Mouse (Mus musculus): Measurements from ENCODE around the gene Calml4.
"Not testable (repeated sequence)": the region's sequence is repeated elsewhere in the genome, so short reads cannot be mapped to it uniquely, and the experiment has no call there.

Gene Calml4

DNA sequence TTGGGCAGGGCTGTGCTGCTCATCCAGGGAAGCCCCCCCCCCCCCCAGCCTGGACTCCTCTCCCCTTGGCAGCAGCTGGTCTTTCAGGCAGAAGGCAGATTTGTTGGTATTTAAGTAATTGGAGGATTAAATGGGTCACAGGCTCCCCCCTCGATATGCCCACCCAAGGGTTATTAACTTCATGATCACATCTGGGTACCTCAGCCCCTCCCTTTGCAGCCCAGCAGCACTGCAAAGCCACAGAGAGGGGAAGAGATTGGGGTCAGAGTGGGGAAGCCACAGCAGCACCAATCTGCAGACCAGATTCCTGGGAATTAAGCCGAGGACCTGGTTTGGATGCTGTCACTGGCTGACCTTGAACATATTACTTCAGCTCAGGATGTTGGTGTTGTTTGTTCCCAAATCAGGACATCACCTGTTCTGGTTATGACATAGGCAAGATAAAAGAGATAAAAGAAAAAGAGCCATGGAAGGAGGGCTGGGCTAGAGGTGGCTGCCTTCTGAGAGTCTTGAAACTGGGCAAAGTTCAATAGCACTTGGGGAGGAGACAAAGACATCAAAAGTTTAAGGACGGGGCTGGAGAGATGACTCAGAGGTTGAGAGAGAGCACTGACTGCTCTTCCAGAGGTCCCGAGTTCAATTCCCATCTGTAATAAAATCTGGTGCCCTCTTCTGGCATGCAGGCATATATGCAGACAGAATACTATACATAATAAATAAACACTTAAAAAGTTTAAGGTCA, 22.0 kb upstream of the Calml4 start:
- DNase-seq (ENCODE audit: low spot score in 2 of 2) = no peak

DNA sequence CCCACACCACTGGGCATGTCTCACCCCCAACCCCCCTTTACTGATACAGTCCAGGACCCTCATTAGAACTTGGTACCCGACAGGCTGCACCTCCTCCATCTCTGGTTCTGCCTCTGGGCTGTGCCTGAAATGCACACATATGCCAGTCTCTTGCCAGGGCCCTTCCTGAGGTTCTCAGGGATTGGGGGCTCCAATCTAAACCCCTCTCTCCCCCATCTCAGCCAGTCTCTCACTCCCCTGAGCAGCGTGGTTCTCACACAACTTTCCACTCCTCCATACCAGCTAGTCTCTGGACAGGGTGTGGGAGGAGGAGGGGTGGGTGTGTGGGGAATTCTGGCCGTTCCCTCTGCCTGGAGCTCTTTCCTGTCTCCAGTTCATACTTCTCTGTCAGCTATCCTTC, 20.3 kb upstream of the Calml4 start:
- no peak for DNase-seq (ENCODE audit: low spot score in 2 of 2)

DNA sequence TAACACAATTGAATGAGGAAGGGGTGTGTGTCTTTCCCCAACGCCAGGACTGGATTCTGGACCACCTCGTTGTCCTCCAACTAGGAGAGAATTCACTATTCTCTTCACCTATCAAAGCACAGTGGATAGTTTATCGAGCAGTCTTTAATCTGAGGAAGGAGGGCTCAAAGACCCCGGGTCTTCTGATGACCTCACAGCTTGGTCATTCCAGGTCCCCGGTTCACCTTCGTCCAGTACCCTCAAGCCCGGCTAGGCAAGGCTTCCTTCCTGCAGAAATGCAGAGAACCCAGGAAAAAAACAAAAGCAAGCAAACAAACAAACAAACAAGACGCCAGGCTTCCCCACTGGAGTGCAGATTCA, 19.8 kb upstream of the Calml4 start:
- DNase-seq (ENCODE audit: low spot score in 2 of 2) = no peak

DNA sequence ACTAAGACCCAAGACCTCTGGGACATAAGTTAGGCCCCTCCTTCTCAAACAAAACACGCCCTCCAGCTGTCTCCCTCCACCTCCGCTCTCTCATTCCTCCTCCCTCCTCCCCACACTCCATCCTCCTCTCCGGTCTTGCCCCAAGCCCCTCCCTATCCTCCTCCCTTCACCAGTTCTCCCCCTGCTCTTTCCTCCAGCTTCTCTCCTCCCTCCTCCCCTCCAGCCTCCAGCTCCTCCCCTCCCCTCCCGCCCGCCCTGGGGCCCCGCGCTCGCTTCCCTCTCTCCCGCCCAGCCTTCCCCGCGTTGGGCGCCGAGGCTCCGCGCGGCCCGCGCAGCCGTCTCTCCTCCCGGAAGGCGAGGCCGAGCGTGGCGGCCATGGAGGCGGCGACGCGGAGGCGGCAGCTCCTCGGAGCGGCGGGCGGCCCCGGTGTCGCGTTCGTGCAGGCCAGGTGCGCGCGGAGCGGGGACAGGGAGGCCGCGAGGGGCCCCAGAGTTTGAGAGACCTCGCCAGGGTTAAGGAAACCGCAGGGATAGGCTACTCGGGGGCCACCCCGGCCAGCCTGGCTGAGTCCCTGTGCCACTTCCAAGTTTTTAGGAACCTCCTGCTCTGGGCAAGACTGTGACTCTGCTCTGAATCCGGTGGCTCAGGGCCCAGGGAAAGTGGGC, 19.2 kb upstream of the Calml4 start, which contains the start of gene Cln6:
Gene Cln6 (plus strand): TSS at position 280 of the 666 bp plus-strand sequence.
- peak in 1 of 2 experiments; percentile 26 for DNase-seq (ENCODE audit: low spot score in 2 of 2)

DNA sequence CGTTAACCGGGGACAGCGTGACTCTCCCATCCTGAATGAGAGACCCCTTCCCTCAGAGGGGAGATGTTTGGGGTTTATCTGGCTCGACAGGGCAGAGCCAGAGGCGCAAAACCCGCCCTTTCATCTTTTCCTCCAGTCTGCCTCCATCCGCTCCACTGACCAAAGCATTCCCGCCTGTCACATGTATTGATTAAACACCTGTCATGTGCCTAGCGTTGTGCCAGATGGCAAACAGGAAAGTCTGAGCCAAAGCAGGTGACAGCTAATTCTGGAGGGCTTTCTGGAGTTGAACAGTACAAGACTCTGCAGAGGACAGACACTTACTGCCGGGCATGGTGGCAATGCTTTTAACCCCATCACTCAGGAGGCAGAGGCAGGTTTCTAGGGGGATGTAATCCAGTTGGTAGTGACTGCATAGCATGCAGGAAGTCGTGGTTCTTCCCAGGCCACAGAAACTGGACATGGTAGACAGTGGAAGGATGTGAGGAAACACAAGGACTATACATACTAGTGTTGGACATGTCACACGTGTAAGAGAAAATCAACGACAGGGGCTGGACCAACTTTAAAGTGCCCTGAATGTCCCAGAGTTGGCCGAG, 18.6 kb upstream of the Calml4 start:
- no peak for DNase-seq (ENCODE audit: low spot score in 2 of 2)

DNA sequence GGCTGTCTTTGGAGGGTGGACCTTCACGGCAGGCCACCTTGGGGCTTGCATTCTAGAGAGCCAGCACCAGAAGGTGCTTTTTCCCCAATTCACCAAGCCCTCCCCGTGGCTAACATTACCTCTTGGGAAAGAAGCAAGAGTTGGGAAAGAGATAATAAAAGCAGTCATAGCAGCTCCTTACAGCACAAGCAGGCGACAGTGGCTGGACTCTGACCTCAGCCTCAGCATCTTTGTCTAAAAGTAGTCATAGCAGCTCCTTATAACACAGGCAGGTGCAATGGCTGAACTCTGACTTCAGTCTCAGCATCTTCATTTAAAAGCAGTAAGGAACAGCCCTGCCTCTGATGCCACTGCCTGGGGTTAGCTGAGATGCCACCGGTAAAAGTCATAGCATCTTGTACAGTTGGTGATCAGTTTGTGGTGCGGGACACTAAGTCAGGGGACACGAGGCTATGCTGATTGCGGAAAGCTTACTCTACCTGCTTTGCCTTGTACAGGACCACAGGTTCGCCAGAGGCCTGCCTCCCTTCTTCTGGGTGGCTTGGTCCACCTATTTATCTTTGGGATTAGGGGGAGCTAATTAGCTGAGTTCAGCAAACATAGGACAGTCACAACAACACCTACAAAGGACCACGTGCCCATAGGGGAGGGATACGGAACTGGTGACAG, 14.4 kb upstream of the Calml4 start:
- DNase-seq (ENCODE audit: low spot score in 2 of 2) = no peak

DNA sequence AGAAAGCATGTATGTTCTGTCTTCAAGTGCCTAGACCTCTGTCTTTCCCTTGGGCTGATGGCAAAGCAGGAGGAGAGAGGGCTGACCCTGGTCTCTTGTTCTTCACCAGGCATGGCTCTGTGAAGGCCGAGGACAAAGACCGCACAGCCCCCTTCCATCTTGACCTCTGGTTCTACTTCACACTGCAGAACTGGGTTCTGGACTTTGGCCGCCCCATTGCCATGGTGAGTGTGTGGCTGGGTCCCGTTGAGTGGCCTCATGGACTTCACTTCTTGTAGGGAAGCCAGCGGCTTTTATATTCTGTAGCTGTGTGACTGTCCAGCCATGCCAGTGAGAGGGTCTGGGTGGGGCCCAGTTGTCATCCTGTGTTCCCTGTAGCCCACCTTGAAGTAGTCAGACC, 13.4 kb upstream of the Calml4 start:
- no peak for DNase-seq (ENCODE audit: low spot score in 2 of 2)

DNA sequence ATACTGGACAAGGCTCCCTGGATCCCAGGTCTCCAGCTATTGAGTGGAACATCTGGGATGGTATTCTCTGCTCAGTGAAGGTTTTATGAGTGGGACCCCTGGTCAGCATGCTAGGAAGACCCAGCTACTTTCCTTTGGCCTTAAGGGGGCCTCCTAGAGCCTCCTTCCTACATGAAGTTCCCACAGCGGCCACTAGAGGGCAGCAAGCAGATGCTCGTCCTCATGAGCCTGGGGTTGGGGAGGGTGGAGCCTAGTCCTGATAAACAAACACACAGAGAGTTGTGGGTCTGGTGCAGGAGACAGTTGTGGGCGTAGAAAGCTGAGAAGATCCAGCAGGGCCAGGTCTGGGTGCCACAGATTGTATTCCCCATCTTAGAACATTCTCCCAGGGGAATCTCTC, 10.2 kb upstream of the Calml4 start:
- DNase-seq (ENCODE audit: low spot score in 2 of 2) = peak; percentile 58 to 82

DNA sequence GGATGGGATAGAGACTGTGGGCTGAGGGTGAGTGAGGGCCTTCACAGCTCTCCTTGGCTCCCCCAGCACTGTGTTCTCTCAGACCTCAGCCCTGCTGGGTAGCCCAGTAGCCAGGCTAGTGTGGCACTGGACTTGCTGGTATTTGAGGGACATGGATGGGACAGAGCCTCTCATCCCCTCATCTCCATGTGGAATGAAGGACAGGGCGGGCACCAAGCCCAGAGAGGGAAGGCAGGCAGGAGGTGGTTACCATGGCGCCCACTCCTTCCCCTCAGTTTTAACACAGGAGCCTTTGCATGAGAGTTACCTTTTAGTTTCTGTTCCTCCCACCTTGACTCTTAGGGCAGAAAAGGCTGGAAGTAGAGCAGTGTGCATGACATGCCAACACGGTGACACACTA, 9.2 kb upstream of the Calml4 start:
- no peak for DNase-seq (ENCODE audit: low spot score in 2 of 2)

DNA sequence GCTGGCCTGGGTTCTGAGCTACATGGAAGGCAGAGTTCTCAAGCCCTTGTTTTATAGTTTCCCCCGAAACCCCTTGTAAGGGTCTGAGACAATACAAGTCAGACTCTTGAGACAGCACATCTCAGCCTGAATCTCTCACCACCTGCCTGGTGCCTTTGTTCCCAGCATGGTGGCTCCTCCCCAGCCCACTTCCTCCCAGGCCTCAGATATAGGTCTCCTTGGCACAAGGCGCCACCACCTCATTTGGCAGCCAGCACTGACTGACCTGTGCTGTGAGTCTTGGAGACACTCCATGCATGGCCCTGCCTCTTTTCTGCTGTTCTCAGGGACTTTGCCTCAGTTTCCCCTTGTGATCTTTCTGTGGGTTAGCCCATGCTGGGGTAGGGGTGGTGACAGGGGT, 6.3 kb upstream of the Calml4 start:
- DNase-seq (ENCODE audit: low spot score in 2 of 2) = no peak

DNA sequence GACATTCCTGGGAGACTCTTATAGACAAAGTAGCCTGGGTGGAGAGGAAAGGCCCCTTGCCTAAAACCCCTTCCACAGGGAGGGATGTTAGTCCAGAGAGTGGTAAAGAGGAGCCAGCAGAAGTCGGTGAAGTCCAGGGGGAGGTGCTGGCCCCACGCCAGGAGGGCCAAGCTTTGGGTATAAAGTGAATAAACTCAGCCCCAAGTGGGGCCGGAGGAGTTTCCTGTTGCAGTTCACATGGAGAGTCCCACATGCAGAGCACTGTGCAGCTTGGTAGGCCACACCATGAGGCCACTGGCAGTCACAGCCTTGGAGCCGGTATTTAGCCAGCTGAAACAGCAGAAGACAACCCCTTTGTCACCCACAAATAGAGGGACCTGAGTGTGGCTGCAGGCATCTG, 3.4 kb upstream of the Calml4 start:
- DNase-seq (ENCODE audit: low spot score in 2 of 2) = no peak

DNA sequence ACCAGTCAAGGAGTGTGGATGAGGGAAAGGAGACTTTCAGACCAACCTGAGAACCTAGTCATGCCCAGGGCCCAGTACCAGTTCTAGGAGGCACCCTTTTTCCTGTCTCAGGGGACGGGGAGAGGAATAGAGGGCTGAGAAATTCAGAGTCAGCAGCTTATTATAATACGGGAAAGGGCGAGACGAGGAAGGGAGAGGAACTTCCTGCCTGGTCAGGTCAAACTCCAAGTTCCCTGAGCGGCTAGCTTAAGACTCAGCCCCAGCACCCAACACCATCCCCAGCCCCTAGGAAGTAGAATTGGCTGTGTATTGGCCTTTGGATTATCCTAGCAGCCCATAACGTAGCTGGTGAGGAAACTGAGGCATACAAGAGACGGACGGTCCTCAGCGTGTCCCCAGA, 664 bp upstream of the Calml4 start:
- DNase-seq (ENCODE audit: low spot score in 2 of 2) = no peak

DNA sequence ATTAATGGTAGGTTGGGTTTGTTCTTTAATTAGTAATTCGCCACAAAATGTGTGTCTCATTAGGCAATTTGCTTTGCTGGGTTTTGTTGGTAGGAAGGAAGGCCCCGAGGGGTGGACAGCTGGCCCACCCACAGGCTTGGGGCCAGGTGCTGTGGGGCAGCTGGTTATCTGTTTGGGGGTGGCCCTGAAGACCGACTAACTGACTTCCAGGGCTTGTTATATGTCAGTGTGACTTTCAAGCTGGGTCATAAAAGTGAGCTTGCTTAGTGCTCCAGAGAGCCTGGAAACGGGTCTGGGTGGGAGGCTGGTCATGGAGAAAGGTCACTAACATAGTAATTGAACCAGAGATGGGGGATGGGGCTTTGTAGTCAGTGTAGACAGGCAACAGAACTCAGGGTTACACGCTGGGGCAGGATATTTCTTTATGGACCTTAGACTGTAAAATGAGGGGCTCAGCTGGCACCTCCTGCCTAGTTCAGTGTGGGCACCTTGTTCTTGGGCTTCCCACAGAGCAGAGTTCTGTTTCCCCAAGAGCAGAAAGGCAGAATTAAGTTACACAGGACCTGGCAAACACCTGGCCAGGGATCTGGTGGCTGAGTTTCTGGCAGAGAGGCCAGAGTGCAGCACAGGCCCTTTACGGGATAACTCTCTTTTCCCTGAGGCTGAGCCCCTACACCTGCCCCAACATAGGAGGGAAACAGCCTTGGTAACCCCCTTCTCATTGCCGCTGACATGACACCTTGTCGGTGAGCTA, 563 bp downstream of the Calml4 start:
- no peak for DNase-seq (ENCODE audit: low spot score in 2 of 2)

DNA sequence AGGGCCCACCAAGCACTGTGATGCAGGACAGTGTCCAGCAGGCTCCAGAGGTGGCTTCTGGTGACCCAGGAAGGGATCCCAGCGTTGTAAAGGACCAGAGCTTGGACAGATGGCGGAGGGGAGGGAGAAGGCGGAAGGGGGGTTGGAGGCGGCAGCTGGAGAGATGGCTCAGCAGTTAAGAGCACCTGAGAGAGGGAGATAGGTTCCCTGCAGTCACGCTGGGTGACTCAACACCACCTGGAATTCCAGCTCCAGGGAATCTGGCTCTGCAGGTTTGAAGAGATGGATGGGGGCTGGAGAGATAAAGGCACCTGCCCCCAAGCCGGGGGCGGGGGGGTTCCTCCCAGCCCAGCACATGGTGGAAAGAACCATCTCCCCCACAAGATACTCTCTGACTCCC, 2.2 kb downstream of the Calml4 start:
- DNase-seq (ENCODE audit: low spot score in 2 of 2) = not testable (repeated sequence)

DNA sequence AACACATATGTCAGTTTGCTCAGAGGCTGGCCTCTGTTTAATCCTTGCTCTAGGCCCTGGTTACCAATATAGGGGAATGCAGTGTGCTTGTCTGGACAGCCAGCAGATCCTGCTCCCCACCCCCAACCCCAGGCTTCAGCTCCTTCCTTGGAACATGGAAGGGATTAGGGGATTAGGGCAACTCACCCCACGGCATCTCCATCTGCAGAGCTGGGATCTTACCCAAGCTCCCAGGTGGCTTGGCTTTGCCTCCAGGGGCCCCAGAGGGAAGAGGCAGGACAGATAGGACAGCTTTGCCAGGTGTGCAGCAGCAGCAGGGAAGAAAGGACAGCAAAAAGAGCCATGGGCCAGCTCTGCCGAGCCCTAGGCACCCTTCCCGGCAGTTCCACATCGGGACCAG, 3.0 kb downstream of the Calml4 start:
- no peak for DNase-seq (ENCODE audit: low spot score in 2 of 2)

DNA sequence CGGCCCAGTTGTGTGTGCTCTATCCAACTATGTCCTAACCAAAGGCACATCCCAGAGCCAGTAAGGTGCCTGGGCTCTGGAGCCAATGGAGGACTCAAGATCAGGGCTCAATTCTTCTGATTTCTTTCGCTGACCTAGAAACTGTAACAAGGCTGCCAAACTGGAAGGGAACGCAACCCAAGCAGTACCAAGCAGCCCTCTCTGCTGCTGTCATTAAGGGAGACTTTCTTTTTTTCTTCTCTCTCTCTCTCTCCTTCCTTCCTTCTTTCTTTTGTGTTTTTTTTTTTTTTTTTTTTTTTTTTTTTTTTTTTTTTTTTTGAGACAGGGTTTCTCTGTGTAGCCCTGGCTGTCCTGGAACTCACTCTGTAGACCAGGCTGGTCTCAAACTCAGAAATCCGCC, 11.4 kb downstream of the Calml4 start:
- DNase-seq (ENCODE audit: low spot score in 2 of 2) = not testable (repeated sequence)

DNA sequence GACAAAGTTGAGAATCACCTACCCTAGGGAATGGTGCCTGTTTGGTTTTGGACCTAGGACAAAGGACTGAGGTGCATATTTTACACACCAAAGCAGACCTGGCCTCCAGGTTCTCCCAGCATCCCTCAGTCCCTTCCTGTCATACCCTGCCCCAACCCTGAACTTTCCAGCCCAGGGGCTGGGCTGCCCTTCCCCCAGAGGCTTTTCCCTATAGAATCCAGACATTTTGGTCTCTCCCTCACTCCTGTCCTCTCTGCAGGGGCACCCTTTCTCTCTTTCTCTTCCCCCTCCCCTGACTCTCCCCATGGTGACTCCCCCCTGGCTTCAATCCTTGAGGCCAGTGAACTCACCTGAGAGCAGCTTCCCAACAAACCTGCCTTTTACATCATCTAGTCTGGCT, 12.8 kb downstream of the Calml4 start:
- no peak for DNase-seq (ENCODE audit: low spot score in 2 of 2)

DNA sequence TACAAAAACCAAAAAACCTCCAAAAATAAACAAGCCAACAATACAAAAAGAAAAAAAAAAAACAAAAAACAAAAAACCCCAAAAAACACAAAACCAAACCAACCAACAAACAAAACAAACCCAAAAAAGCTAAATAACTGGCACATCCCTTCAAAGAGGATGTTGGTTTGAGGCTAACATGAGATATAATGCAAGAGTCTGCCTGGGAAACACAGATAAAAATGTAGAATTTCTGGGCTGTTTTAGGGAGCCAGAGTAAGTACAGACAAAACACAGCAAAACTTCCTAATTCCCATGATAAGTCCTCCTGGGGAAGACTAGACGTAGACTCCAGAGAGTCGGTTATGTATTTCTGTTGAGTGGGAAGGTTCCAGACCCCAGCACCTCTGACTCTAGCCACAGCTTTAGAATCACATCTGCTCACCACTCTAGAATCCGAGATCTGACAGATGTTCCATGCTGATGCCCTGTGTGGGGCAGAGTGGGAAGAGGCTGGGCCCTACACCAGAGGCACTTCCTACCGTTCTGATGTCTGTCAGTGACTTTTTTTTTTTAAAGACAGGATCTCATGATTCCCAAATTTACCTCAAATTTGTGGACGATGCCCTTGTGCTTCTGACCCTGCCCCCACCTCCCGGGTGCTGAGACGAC, 19.2 kb downstream of the Calml4 start:
- DNase-seq (ENCODE audit: low spot score in 2 of 2) = no peak

DNA sequence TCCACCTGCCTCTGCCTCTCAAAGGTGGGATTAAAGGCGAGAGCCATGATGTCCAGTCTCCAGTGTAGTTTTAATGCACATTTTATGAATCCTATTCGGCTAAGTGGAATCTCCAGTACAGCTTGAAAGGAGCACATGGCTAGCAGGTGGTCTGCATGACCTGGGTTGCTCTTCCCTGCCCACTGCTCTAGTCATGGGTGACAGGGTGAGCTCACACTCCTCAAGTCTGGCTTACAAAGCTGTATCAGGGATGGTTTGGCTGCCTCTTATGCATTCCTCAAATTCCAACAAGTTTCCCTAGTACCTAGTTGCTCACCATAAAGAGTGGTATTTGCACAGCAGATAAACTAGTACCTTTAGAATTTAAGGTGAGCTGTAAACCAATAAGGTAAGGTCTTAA, 19.9 kb downstream of the Calml4 start:
- DNase-seq (ENCODE audit: low spot score in 2 of 2) = no peak

DNA sequence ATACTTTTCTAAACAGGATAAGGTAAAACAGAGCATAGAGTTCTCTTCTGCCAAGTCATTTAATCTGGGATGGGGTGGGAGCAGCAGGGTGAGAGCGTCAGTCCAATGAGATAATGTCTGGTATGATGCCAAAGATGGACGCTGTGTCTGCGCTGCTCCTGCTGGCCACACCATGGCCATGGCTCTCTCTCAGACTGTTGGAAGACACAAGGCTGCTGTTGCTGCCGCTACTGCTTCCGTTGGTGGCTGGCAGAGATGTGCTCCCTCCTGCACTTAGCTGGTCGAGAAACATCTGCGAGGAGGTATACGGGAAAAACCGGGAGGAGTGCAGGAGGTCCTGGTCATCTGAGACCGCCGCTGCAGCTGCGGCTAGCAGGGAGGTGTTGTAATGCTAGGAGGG, 24.0 kb downstream of the Calml4 start:
- no peak for DNase-seq (ENCODE audit: low spot score in 2 of 2)

DNA sequence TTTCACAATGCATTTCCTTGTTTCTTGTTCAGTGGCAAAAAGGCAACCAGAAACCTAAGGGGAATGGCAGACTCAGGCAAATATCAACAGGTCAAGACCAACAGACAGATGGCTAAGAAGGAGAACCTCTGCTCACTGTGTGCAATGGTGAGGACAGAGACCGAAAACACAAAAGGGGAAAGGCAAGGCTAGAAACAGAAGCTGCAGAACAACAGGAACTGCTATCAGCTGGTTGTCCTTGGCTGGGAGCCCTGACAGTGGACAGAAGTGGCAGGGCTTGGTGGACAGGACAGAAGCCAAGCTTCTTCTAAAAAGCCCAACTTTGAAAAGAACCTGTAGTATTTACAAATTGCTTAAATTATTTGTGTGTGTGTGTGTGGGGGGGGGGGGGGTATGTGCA, 36.6 kb downstream of the Calml4 start:
- no peak for DNase-seq (ENCODE audit: low spot score in 2 of 2)

Data from frontal cortex, postnatal 14 days (tissue).